Mouse (Mus musculus): ENCODE data around the gene Tbc1d24. TPM values are rescaled to one million over a fixed set of nuclear protein-coding genes. Genes with fewer than 3 reads are reported as not detected.

Tbc1d24 gene
- total and polyA plus RNA-seq, 3 experiments = 10.3 to 11.3 (median 11.0) TPM

DNA sequence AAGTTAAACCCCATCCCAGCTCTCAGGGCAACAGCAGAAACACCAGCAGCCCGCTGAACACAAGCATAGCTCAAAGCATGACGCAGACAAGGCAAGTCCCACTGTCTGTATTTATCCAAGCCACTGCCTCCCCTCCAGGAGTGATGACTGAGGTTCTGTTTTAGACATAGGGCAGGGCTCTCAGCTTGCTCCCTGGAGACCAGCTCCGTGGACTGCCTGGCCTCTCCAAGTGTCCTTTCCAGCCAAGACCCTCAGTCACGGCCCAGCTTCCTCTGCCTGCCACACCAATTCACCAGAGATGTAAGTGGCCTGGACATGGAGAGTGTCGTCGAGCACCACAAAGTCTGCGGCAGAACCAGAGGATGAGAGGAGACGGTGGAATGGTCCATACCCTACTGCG is 49.6 kb downstream of the Tbc1d24 start:
- intact Hi-C loops (cut with DNase I) = no loop called here
- no peak overlapping the region for H3K27ac ChIP-seq
- 88% methylated on average over 9 of the region's 9 CpGs for WGBS
- no peak overlapping the region for H3K4me3 ChIP-seq
- TF ChIP-seq POLR2A (IDR thresholded peaks at IDR 0.05; ENCODE audit: insufficient read depth, low read depth, low read length) (no peak), EP300 (IDR thresholded peaks at IDR 0.05; ENCODE audit: insufficient read depth, low read depth, low read length) (no peak), CTCF (IDR thresholded peaks at IDR 0.05) (no peak)
- DNase-seq = no peak
- H3K79me2 ChIP-seq (replicated peaks; ENCODE audit: control insufficient read depth, insufficient read depth, low read length) = no peaks in the 10 kb centered on the region
- no peaks in the 10 kb centered on the region for H3K27me3 ChIP-seq (ENCODE audit: control insufficient read depth, insufficient read depth, low read length)
- peaks cover 2% of the 10 kb centered on the region for H3K4me1 ChIP-seq (ENCODE audit: control insufficient read depth, insufficient read depth, low read length)
- no peak overlapping the region for H3K9ac ChIP-seq (ENCODE audit: low read depth, low read length)
- H3K36me3 ChIP-seq (ENCODE audit: control insufficient read depth, insufficient read depth, low read length) = no peaks in the 10 kb centered on the region

DNA sequence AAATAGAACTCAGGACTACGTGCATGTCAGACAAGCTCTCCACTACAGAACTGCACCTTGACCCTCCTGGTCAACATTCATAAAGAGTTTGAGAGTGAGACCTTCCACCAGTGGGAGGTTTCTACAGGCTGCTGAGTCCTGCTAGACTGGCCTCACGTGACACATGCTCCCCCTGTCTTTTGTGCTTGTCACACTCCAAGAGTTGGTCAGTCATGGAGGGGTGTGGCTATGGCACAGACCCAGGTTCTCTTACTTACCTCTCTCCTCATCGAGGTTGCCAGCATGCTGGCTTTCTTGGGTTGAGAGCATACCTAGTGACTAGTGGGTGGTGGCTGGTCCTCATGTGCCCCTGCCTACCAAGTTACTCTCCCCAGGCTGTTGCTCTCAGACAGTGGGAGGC is 50.9 kb downstream of the Tbc1d24 start:
- intact Hi-C loops (cut with DNase I) = no loop called here
- no peak for DNase-seq
- no peak overlapping the region for H3K27ac ChIP-seq
- H3K36me3 ChIP-seq (ENCODE audit: control insufficient read depth, insufficient read depth, low read length) = no peaks in the 10 kb centered on the region
- no peak for TF ChIP-seq POLR2A (IDR thresholded peaks at IDR 0.05; ENCODE audit: insufficient read depth, low read depth, low read length)
- no peak for TF ChIP-seq CTCF (IDR thresholded peaks at IDR 0.05)
- no peak for TF ChIP-seq EP300 (IDR thresholded peaks at IDR 0.05; ENCODE audit: insufficient read depth, low read depth, low read length)
- no peaks in the 10 kb centered on the region for H3K79me2 ChIP-seq (replicated peaks; ENCODE audit: control insufficient read depth, insufficient read depth, low read length)
- WGBS = 55% methylated on average over 3 of the region's 3 CpGs
- H3K27me3 ChIP-seq (ENCODE audit: control insufficient read depth, insufficient read depth, low read length) = no peaks in the 10 kb centered on the region
- H3K4me1 ChIP-seq (ENCODE audit: control insufficient read depth, insufficient read depth, low read length) = peaks cover 2% of the 10 kb centered on the region
- no peak overlapping the region for H3K9ac ChIP-seq (ENCODE audit: low read depth, low read length)
- H3K4me3 ChIP-seq = no peak overlapping the region

DNA sequence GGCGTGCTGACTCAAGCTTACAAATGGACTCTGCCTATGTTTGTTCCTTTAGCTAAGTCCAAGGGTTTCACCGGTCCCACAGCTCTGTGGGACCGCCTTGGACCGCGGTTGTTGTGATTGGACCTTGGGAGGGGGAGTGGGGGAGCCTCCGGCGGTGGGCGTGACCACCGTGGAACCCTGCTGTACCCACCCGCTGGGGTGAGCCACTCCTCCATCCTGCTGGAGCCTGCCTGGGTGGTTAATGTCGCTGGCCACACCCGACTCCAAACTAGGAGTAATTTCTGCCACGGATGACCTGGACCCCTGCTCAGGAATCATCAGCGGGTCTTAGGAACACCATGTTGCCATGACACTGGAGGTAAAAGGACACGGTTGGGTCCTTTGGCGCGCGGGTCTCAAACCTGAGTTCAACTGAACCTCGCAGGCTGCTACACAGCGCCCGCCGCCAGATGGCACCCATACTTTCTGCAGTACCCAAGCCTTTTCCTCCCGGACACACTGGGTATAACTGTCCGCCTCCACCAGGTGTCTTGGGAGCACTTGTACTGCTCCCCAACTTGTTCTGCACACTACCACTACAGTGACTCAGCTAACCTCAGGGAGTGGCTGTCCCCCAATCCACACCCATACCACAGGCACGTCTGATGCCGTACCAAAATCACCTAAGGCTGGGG is 53.3 kb downstream of the Tbc1d24 start:
- H3K9ac ChIP-seq (ENCODE audit: low read depth, low read length) = peak overlapping the region; percentile 45; the same call in 1 of the 2 replicates
- peaks cover 2% of the 10 kb centered on the region for H3K4me1 ChIP-seq (ENCODE audit: control insufficient read depth, insufficient read depth, low read length)
- 1% methylated on average over 26 of the region's 26 CpGs for WGBS
- no peaks in the 10 kb centered on the region for H3K27me3 ChIP-seq (ENCODE audit: control insufficient read depth, insufficient read depth, low read length)
- DNase-seq = peak; percentile 78 to 83
- H3K4me3 ChIP-seq = peak overlapping the region; percentile 44
- TF ChIP-seq CTCF (IDR thresholded peaks at IDR 0.05) = peak; percentile 93
- TF ChIP-seq POLR2A (IDR thresholded peaks at IDR 0.05; ENCODE audit: insufficient read depth, low read depth, low read length) = no peak
- no peaks in the 10 kb centered on the region for H3K36me3 ChIP-seq (ENCODE audit: control insufficient read depth, insufficient read depth, low read length)
- H3K27ac ChIP-seq = no peak overlapping the region
- intact Hi-C loops (cut with DNase I) = loop anchor here (1.0 to 2.0 kb wide), 2 partner anchors 155 to 238 kb away; no protein-coding TSS in a partner anchor
- H3K79me2 ChIP-seq (replicated peaks; ENCODE audit: control insufficient read depth, insufficient read depth, low read length) = no peaks in the 10 kb centered on the region

DNA sequence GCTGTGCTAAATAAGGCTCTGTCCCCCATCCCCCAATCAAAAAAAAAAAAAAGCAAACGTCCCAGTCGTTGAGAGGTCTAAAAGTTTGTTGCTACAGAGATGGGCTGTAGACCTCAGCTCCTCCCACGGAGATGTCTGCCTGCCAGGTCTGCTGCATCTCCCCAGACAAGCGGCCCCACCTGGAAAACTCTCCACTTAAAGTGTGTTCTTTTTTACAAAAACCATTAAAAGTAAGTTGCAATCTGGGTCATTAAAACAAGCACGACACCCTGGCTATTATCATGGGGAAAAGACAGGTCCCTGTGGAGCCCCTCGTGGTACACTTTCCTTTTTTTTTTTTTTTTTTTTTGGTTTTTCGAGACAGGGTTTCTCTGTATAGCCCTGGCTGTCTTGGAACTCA is 54.0 kb downstream of the Tbc1d24 start:
- Histone ChIP-seq H3K4me3 (no peak overlapping the region), H3K4me1 (ENCODE audit: control insufficient read depth, insufficient read depth, low read length) (peaks cover 2% of the 10 kb centered on the region), H3K79me2 (replicated peaks; ENCODE audit: control insufficient read depth, insufficient read depth, low read length) (no peaks in the 10 kb centered on the region), H3K27me3 (ENCODE audit: control insufficient read depth, insufficient read depth, low read length) (no peaks in the 10 kb centered on the region), H3K27ac (no peak overlapping the region), H3K9ac (ENCODE audit: low read depth, low read length) (no peak overlapping the region), H3K36me3 (ENCODE audit: control insufficient read depth, insufficient read depth, low read length) (no peaks in the 10 kb centered on the region)
- TF ChIP-seq POLR2A (IDR thresholded peaks at IDR 0.05; ENCODE audit: insufficient read depth, low read depth, low read length) = no peak
- no peak for TF ChIP-seq EP300 (IDR thresholded peaks at IDR 0.05; ENCODE audit: insufficient read depth, low read depth, low read length)
- no peak for TF ChIP-seq CTCF (IDR thresholded peaks at IDR 0.05)
- 15% methylated on average over 7 of the region's 7 CpGs for WGBS
- no peak for DNase-seq
- intact Hi-C loops (cut with DNase I) = no loop called here

DNA sequence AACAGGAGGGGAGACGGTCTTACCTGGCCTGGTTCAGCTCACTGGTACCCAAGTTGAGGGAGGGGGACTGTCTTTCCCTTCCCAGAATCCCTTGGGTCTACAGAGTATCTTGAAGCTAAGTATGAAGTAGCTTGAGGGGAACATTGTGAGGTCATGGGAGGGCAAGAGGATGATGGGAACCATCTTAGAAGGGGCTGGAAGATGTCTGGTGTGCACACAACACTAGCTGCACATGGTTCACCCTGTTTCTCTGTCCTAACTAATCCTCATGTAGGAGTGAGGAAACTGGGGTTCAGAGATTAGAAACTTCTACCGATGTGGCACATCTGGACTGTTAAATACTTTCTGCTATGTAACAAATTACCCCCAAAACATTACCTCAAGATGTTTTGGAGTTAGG is 54.5 kb downstream of the Tbc1d24 start, which contains the start of gene Pdpk1:
Pdpk1 (minus strand) TSS at position 101 of the 400 bp plus-strand sequence.
- no peaks in the 10 kb centered on the region for H3K27me3 ChIP-seq (ENCODE audit: control insufficient read depth, insufficient read depth, low read length)
- H3K9ac ChIP-seq (ENCODE audit: low read depth, low read length) = no peak within 1 kb of the TSS
- 79% methylated on average over 2 of the region's 2 CpGs for WGBS
- TF ChIP-seq EP300 (IDR thresholded peaks at IDR 0.05; ENCODE audit: insufficient read depth, low read depth, low read length) = no peak
- no peak for TF ChIP-seq CTCF (IDR thresholded peaks at IDR 0.05)
- TF ChIP-seq POLR2A (IDR thresholded peaks at IDR 0.05; ENCODE audit: insufficient read depth, low read depth, low read length) = no peak
- no peak within 1 kb of the TSS for H3K27ac ChIP-seq
- no peaks in the 10 kb centered on the region for H3K36me3 ChIP-seq (ENCODE audit: control insufficient read depth, insufficient read depth, low read length)
- no peaks in the 10 kb centered on the region for H3K79me2 ChIP-seq (replicated peaks; ENCODE audit: control insufficient read depth, insufficient read depth, low read length)
- intact Hi-C loops (cut with DNase I) = no loop called here
- peaks cover 2% of the 10 kb centered on the region for H3K4me1 ChIP-seq (ENCODE audit: control insufficient read depth, insufficient read depth, low read length)
- DNase-seq = no peak
- peak within 1 kb of the TSS; percentile 44 for H3K4me3 ChIP-seq

DNA sequence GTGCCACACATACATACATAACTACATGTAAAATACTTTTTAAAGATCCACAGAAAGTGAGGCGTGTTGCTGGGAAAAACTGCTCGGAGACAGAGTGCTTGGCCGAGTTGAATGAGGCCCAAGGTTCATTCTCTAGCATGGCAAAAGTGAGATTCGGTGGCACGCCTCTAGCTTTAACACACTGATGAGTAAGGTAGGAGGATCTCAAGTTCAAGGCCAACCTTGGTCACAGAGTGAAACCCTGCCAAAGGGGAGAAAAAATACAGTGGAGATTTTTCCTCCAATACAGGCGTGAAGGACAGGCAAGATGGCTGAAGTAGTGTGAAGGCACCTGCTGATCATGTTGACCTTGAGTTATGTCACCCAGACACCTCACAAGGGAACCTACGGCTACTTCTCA is 55.9 kb downstream of the Tbc1d24 start:
- DNase-seq = no peak
- H3K9ac ChIP-seq (ENCODE audit: low read depth, low read length) = no peak overlapping the region
- H3K79me2 ChIP-seq (replicated peaks; ENCODE audit: control insufficient read depth, insufficient read depth, low read length) = no peaks in the 10 kb centered on the region
- H3K27ac ChIP-seq = no peak overlapping the region
- TF ChIP-seq POLR2A (IDR thresholded peaks at IDR 0.05; ENCODE audit: insufficient read depth, low read depth, low read length) = no peak
- TF ChIP-seq CTCF (IDR thresholded peaks at IDR 0.05) = no peak
- TF ChIP-seq EP300 (IDR thresholded peaks at IDR 0.05; ENCODE audit: insufficient read depth, low read depth, low read length) = no peak
- intact Hi-C loops (cut with DNase I) = no loop called here
- H3K27me3 ChIP-seq (ENCODE audit: control insufficient read depth, insufficient read depth, low read length) = no peaks in the 10 kb centered on the region
- H3K36me3 ChIP-seq (ENCODE audit: control insufficient read depth, insufficient read depth, low read length) = no peaks in the 10 kb centered on the region
- WGBS = 92% methylated on average over 7 of the region's 7 CpGs
- peaks cover 2% of the 10 kb centered on the region for H3K4me1 ChIP-seq (ENCODE audit: control insufficient read depth, insufficient read depth, low read length)
- no peak overlapping the region for H3K4me3 ChIP-seq

Data from heart, adult 2 months (tissue).